Mouse (Mus musculus): ENCODE measurements at regions not wholly inside any gene's neighbourhood (a gene's known extent, or its start where the extent isn't known, plus 50 kb on each side); places are given as distances from the start of the nearest gene placed in this dataset.
"Not testable (repeated sequence)": the region's sequence is repeated elsewhere in the genome, so short reads cannot be mapped to it uniquely, and the experiment has no call there.

GRCm38 (mm10) chr19:27031030-27031700 is 145.5 kb downstream of the Gm815 start:
- no peak for DNase-seq

- peak; percentile 21 for DNase-seq
Measured at GRCm38 (mm10) chr19:27032621-27033020, 146.9 kb downstream of the Gm815 start.

GRCm38 (mm10) chr19:27038298-27038697 is 152.6 kb downstream of the Gm815 start:
- no peak for DNase-seq

- DNase-seq, result no peak
Measured at GRCm38 (mm10) chr19:27040321-27041025, 154.8 kb downstream of the Gm815 start.

- peak; percentile 51 for DNase-seq
Measured at GRCm38 (mm10) chr19:27066449-27067181, 149.7 kb upstream of the Vldlr start.

GRCm38 (mm10) chr19:27073281-27073680 is 143.0 kb upstream of the Vldlr start:
- DNase-seq, result no peak

- no peak for DNase-seq
Measured at GRCm38 (mm10) chr19:27075019-27075418, 141.3 kb upstream of the Vldlr start.

GRCm38 (mm10) chr19:27076920-27077512 is 139.3 kb upstream of the Vldlr start:
- peak; percentile 51 for DNase-seq

- DNase-seq, result no peak
Measured at GRCm38 (mm10) chr19:27087344-27087743, 128.9 kb upstream of the Vldlr start.

GRCm38 (mm10) chr19:27087833-27088232 is 128.5 kb upstream of the Vldlr start:
- no peak for DNase-seq

GRCm38 (mm10) chr19:27089099-27089498 is 127.2 kb upstream of the Vldlr start:
- DNase-seq, result no peak

- DNase-seq, result no peak
Measured at GRCm38 (mm10) chr19:27091603-27092002, 124.7 kb upstream of the Vldlr start.

GRCm38 (mm10) chr19:27094777-27095478 is 121.4 kb upstream of the Vldlr start:
- no peak for DNase-seq

GRCm38 (mm10) chr19:27099921-27100320 is 116.4 kb upstream of the Vldlr start:
- DNase-seq, result no peak

GRCm38 (mm10) chr19:27110437-27110836 is 105.8 kb upstream of the Vldlr start:
- DNase-seq, result no peak

- no peak for DNase-seq
Measured at GRCm38 (mm10) chr19:27120876-27121275, 95.4 kb upstream of the Vldlr start.

- DNase-seq, result no peak
Measured at GRCm38 (mm10) chr19:27122348-27122747, 93.9 kb upstream of the Vldlr start.

GRCm38 (mm10) chr19:27123334-27123733 is 93.0 kb upstream of the Vldlr start:
- DNase-seq, result peak; percentile 4

GRCm38 (mm10) chr19:27123806-27124469 is 92.3 kb upstream of the Vldlr start:
- DNase-seq, result peak; percentile 64

- not testable (repeated sequence) for DNase-seq
Measured at GRCm38 (mm10) chr19:27128501-27128900, 87.8 kb upstream of the Vldlr start.

- no peak for DNase-seq
Measured at GRCm38 (mm10) chr19:27134360-27134759, 81.9 kb upstream of the Vldlr start.

- DNase-seq, result no peak
Measured at GRCm38 (mm10) chr19:27140892-27141291, 75.4 kb upstream of the Vldlr start.
